Mouse (Mus musculus) cerebellum, adult 18-20 months (tissue): ENCODE data around the gene Sh3gl3.

Experiments used
- DNase-seq, 2 experiments: peaks; one replicate each; pipeline ENCODE4 v3.0.0; 2021

Gene Sh3gl3

GRCm38 (mm10) chr7:82236152-82236898 lies 62.7 kb downstream of the Sh3gl3 start:
- no peak for DNase-seq

- no peak for DNase-seq
Measured at GRCm38 (mm10) chr7:82236899-82237162, 63.2 kb downstream of the Sh3gl3 start.

GRCm38 (mm10) chr7:82240424-82241240 lies 67.0 kb downstream of the Sh3gl3 start:
- no peak for DNase-seq

- DNase-seq = no peak
Measured at GRCm38 (mm10) chr7:82244701-82245100, 71.1 kb downstream of the Sh3gl3 start.

GRCm38 (mm10) chr7:82248953-82249695 lies 75.5 kb downstream of the Sh3gl3 start:
- no peak for DNase-seq

GRCm38 (mm10) chr7:82253309-82253708 lies 79.7 kb downstream of the Sh3gl3 start:
- DNase-seq = no peak

- no peak for DNase-seq
Measured at GRCm38 (mm10) chr7:82256936-82257335, 83.3 kb downstream of the Sh3gl3 start.

- no peak for DNase-seq
Measured at GRCm38 (mm10) chr7:82257530-82257929, 83.9 kb downstream of the Sh3gl3 start.

GRCm38 (mm10) chr7:82260210-82260609 lies 86.6 kb downstream of the Sh3gl3 start:
- DNase-seq = peak; percentile 37 to 38

GRCm38 (mm10) chr7:82263141-82263540 lies 89.5 kb downstream of the Sh3gl3 start:
- DNase-seq = peak; percentile 62 to 76

GRCm38 (mm10) chr7:82264119-82264518 lies 90.5 kb downstream of the Sh3gl3 start:
- DNase-seq = no peak

GRCm38 (mm10) chr7:82265365-82265764 lies 91.7 kb downstream of the Sh3gl3 start:
- no peak for DNase-seq

- DNase-seq = no peak
Measured at GRCm38 (mm10) chr7:82269948-82270347, 96.3 kb downstream of the Sh3gl3 start.

- no peak for DNase-seq
Measured at GRCm38 (mm10) chr7:82271742-82272141, 98.1 kb downstream of the Sh3gl3 start.

GRCm38 (mm10) chr7:82272875-82273274 lies 99.2 kb downstream of the Sh3gl3 start:
- DNase-seq = peak; percentile 49 to 57

- peak; percentile 38 to 46 for DNase-seq
Measured at GRCm38 (mm10) chr7:82274011-82274709, 100.5 kb downstream of the Sh3gl3 start.

GRCm38 (mm10) chr7:82274975-82275374 lies 101.3 kb downstream of the Sh3gl3 start:
- no peak for DNase-seq

GRCm38 (mm10) chr7:82275529-82276204 lies 102.0 kb downstream of the Sh3gl3 start:
- no peak for DNase-seq

GRCm38 (mm10) chr7:82282011-82282410 lies 108.4 kb downstream of the Sh3gl3 start:
- DNase-seq = no peak

- no peak for DNase-seq
Measured at GRCm38 (mm10) chr7:82282464-82282863, 108.8 kb downstream of the Sh3gl3 start.

- DNase-seq = no peak
Measured at GRCm38 (mm10) chr7:82287242-82287641, 113.6 kb downstream of the Sh3gl3 start.

- no peak for DNase-seq
Measured at GRCm38 (mm10) chr7:82293441-82293840, 119.8 kb downstream of the Sh3gl3 start.
